Mouse (Mus musculus) liver, embryonic 14.5 days (tissue): Measurements from ENCODE around the gene Tmco1.

Experiments used
- CTCF ChIP-seq: IDR thresholded peaks from 2 replicates; pipeline ENCODE4 v1.5.1; 2016; ENCODE audit warnings: antibody characterized with exemption, low read depth, control low read depth
- EP300 ChIP-seq: IDR thresholded peaks from 2 replicates; pipeline ENCODE4 v1.6.1; 2016; ENCODE audit warnings: antibody characterized with exemption, low read depth

- TF ChIP-seq EP300 (no peak), CTCF (no peak)
Observed at GRCm38 (mm10) chr1:167261750-167262149, 46.4 kb upstream of the Tmco1 start.
